Mouse (Mus musculus): ENCODE results near the gene Gm5127.

GRCm38 (mm10) chrX:106755272-106755671 lies 172.3 kb downstream of the Gm5127 start:
- TF ChIP-seq POLR2A (IDR thresholded peaks at IDR 0.05; ENCODE audit: control insufficient read depth, extremely low read depth, insufficient read depth, low read length, poor library complexity) (no peak), CTCF (IDR thresholded peaks at IDR 0.05; ENCODE audit: borderline replicate concordance, control insufficient read depth, extremely low read depth, insufficient read depth, low read length, poor library complexity) (no peak)

All from thymus, adult 2 months (tissue).